Mouse (Mus musculus): ENCODE measurements around the gene Ttbk1. TPM values are rescaled to one million over a fixed set of nuclear protein-coding genes. Genes with fewer than 3 reads are reported as not detected.
A peak's percentile ranks its signal among the peaks of the same experiment; 100 is the strongest.
"Not testable (repeated sequence)": the region's sequence is repeated elsewhere in the genome, so short reads cannot be mapped to it uniquely, and the experiment has no call there.

The Ttbk1 gene
- polyA plus RNA-seq, 1 experiment from 2014 or later = 0.13 TPM

- DNase-seq (ENCODE audit: low spot score) (no peak), ATAC-seq (ENCODE audit: low FRiP score, low TSS enrichment) (no peak)
- Histone ChIP-seq H3K4me3 (ENCODE audit: low read depth, low read length) (no peak overlapping the region), H3K27me3 (ENCODE audit: control insufficient read depth, insufficient read depth, low read length) (no peaks in the 10 kb centered on the region), H3K27ac (replicated peaks) (no peak overlapping the region), H3K4me1 (replicated peaks; ENCODE audit: control insufficient read depth, insufficient read depth) (no peaks in the 10 kb centered on the region), H3K4me2 (replicated peaks; ENCODE audit: low read depth) (no peak overlapping the region), H3K36me3 (ENCODE audit: control insufficient read depth, insufficient read depth, low read length) (no peaks in the 10 kb centered on the region), H3K9me3 (ENCODE audit: control insufficient read depth, low read length) (no peaks in the 10 kb centered on the region), H3K9ac (ENCODE audit: low read length) (no peak overlapping the region)
- WGBS = 78% methylated on average over 14 of the region's 14 CpGs
- TF ChIP-seq CTCF (IDR thresholded peaks at IDR 0.05; ENCODE audit: low read depth) (no peak), EP300 (optimal IDR thresholded peaks at IDR 0.05) (no peak)
Observed at GRCm38 (mm10) chr17:46503847-46504638, 16.6 kb upstream of the Ttbk1 start.

GRCm38 (mm10) chr17:46502775-46503174 is 15.3 kb upstream of the Ttbk1 start:
- Histone ChIP-seq H3K36me3 (ENCODE audit: control insufficient read depth, insufficient read depth, low read length) (no peaks in the 10 kb centered on the region), H3K27me3 (ENCODE audit: control insufficient read depth, insufficient read depth, low read length) (no peaks in the 10 kb centered on the region), H3K9me3 (ENCODE audit: control insufficient read depth, low read length) (no peaks in the 10 kb centered on the region), H3K4me2 (replicated peaks; ENCODE audit: low read depth) (no peak overlapping the region), H3K4me3 (ENCODE audit: low read depth, low read length) (no peak overlapping the region), H3K4me1 (replicated peaks; ENCODE audit: control insufficient read depth, insufficient read depth) (no peaks in the 10 kb centered on the region), H3K27ac (replicated peaks) (no peak overlapping the region), H3K9ac (ENCODE audit: low read length) (no peak overlapping the region)
- 79% methylated on average over 2 of the region's 2 CpGs for WGBS
- no peak for TF ChIP-seq CTCF (IDR thresholded peaks at IDR 0.05; ENCODE audit: low read depth)
- TF ChIP-seq EP300 (optimal IDR thresholded peaks at IDR 0.05) = no peak
- no peak for ATAC-seq (ENCODE audit: low FRiP score, low TSS enrichment)
- no peak for DNase-seq (ENCODE audit: low spot score)

- 46% methylated on average over 8 of the region's 8 CpGs for WGBS
- H3K4me3 ChIP-seq (ENCODE audit: low read depth, low read length) = no peak overlapping the region
Observed at GRCm38 (mm10) chr17:46497956-46498355, 10.5 kb upstream of the Ttbk1 start.

GRCm38 (mm10) chr17:46496623-46497434 is 9.4 kb upstream of the Ttbk1 start, which contains the start of gene Dnph1:
Gene Dnph1 (plus strand): TSS chr17:46496711.
- DNase-seq (ENCODE audit: low spot score) (peak; percentile 84), ATAC-seq (ENCODE audit: low FRiP score, low TSS enrichment) (peak; percentile 88)
- Histone ChIP-seq H3K27ac (replicated peaks) (no peak within 1 kb of the TSS), H3K9me3 (ENCODE audit: control insufficient read depth, low read length) (no peaks in the 10 kb centered on the region), H3K4me1 (replicated peaks; ENCODE audit: control insufficient read depth, insufficient read depth) (no peaks in the 10 kb centered on the region), H3K4me2 (replicated peaks; ENCODE audit: low read depth) (peak within 1 kb of the TSS; percentile 75), H3K27me3 (ENCODE audit: control insufficient read depth, insufficient read depth, low read length) (no peaks in the 10 kb centered on the region), H3K36me3 (ENCODE audit: control insufficient read depth, insufficient read depth, low read length) (no peaks in the 10 kb centered on the region), H3K9ac (ENCODE audit: low read length) (peak within 1 kb of the TSS; percentile 61), H3K4me3 (ENCODE audit: low read depth, low read length) (peak within 1 kb of the TSS; percentile 43)
- no peak for TF ChIP-seq CTCF (IDR thresholded peaks at IDR 0.05; ENCODE audit: low read depth)
- WGBS = under 1% methylated on average over 44 of the region's 44 CpGs

More at GRCm38 (mm10) chr17:46497956-46498355, 10.5 kb upstream of the Ttbk1 start:
- Histone ChIP-seq H3K36me3 (ENCODE audit: control insufficient read depth, insufficient read depth, low read length) (no peaks in the 10 kb centered on the region), H3K27ac (replicated peaks) (0 out of 2 replicates have a peak overlapping the region, but pooled peaks have one; percentile 31), H3K27me3 (ENCODE audit: control insufficient read depth, insufficient read depth, low read length) (no peaks in the 10 kb centered on the region), H3K4me1 (replicated peaks; ENCODE audit: control insufficient read depth, insufficient read depth) (no peaks in the 10 kb centered on the region), H3K9ac (ENCODE audit: low read length) (no peak overlapping the region), H3K4me2 (replicated peaks; ENCODE audit: low read depth) (no peak overlapping the region), H3K9me3 (ENCODE audit: control insufficient read depth, low read length) (no peaks in the 10 kb centered on the region)
- TF ChIP-seq EP300 (optimal IDR thresholded peaks at IDR 0.05) (no peak), CTCF (IDR thresholded peaks at IDR 0.05; ENCODE audit: low read depth) (peak; percentile 23; the same call in 1 of the 2 replicates)
- ATAC-seq (ENCODE audit: low FRiP score, low TSS enrichment) (peak; percentile 61), DNase-seq (ENCODE audit: low spot score) (peak; percentile 81)

GRCm38 (mm10) chr17:46496081-46496480 is 8.6 kb upstream of the Ttbk1 start:
- H3K36me3 ChIP-seq (ENCODE audit: control insufficient read depth, insufficient read depth, low read length); DNase-seq (ENCODE audit: low spot score); H3K27ac ChIP-seq (replicated peaks); ATAC-seq (ENCODE audit: low FRiP score, low TSS enrichment); H3K4me3 ChIP-seq (ENCODE audit: low read depth, low read length); H3K4me1 ChIP-seq (replicated peaks; ENCODE audit: control insufficient read depth, insufficient read depth); H3K9ac ChIP-seq (ENCODE audit: low read length); H3K27me3 ChIP-seq (ENCODE audit: control insufficient read depth, insufficient read depth, low read length); H3K4me2 ChIP-seq (replicated peaks; ENCODE audit: low read depth); H3K9me3 ChIP-seq (ENCODE audit: control insufficient read depth, low read length): not testable (repeated sequence)

- Histone ChIP-seq H3K4me3 (ENCODE audit: low read depth, low read length) (no peak overlapping the region), H3K9me3 (ENCODE audit: control insufficient read depth, low read length) (no peaks in the 10 kb centered on the region), H3K27me3 (ENCODE audit: control insufficient read depth, insufficient read depth, low read length) (no peaks in the 10 kb centered on the region), H3K27ac (replicated peaks) (no peak overlapping the region), H3K9ac (ENCODE audit: low read length) (no peak overlapping the region), H3K4me2 (replicated peaks; ENCODE audit: low read depth) (no peak overlapping the region), H3K36me3 (ENCODE audit: control insufficient read depth, insufficient read depth, low read length) (no peaks in the 10 kb centered on the region), H3K4me1 (replicated peaks; ENCODE audit: control insufficient read depth, insufficient read depth) (no peaks in the 10 kb centered on the region)
- ATAC-seq (ENCODE audit: low FRiP score, low TSS enrichment) (no peak), DNase-seq (ENCODE audit: low spot score) (no peak)
- 65% methylated on average over 5 of the region's 5 CpGs for WGBS
- no peak for TF ChIP-seq CTCF (IDR thresholded peaks at IDR 0.05; ENCODE audit: low read depth)
- TF ChIP-seq EP300 (optimal IDR thresholded peaks at IDR 0.05) = no peak
Observed at GRCm38 (mm10) chr17:46495486-46495885, 8.0 kb upstream of the Ttbk1 start.
